ENCODE assay signal across 8 mouse cellular contexts in the genomic region with DNA sequence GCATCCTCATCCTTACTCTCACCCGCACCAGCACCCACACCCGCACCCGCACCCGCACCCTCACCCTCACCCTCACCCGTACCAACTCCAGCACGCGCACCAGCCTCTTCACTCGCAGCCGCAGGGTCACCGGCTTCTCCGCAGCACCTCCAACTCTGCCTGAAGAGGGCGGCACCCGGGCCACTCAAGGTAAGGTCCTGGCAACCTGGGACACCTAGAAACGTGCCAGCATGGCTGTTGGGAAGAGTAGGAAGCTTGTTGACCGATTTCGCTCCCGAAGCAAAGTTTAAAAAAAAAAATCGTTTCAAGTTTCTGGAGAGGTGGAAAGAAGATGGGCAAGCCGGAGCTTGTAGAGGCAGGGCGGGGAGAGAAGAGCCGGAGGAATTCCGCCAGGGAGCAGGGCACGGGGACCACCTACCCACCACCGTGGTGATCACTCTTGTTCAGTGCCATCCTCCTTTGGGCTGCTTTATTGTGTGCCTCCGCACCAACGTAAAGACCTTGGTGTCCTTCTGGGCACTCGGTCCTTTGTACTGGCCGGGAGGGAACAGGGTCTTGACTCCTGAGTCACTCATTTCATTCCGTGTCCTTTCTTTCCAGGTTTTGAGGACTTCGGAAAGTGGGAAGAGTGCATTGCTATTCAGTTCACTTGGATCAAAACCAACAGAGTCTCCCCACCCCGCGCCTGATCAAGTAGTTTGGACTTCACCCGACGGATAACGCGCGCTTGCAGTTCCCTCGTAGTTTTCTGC. TPM values are rescaled to one million over a fixed set of nuclear protein-coding genes. Genes with fewer than 3 reads are reported as not detected.
DNase-seq lines count a peak whose midpoint lies in the region; ATAC-seq and TF ChIP-seq lines count a peak whose summit lies in the region.

No protein-coding gene starts in this region.

- peaks cover 71% of the 10 kb centered on the region for H3K27me3 ChIP-seq in erythroblast, embryonic 14.5 days (ENCODE audit: control insufficient read depth)
- H3K27me3 ChIP-seq in embryonic facial prominence, embryonic 10.5 days (replicated peaks; ENCODE audit: low read depth, poor library complexity, severe bottlenecking): no peaks in the 10 kb centered on the region
- no peaks in the 10 kb centered on the region for H3K27me3 ChIP-seq in kidney, adult 2 months (replicated peaks; ENCODE audit: control insufficient read depth, insufficient read depth, low read length)
- no peaks in the 10 kb centered on the region for H3K27me3 ChIP-seq in limb, embryonic 15.5 days
- no peaks in the 10 kb centered on the region for H3K27me3 ChIP-seq in midbrain, embryonic 15.5 days (replicated peaks)

- peaks cover 25% of the 10 kb centered on the region for H3K4me1 ChIP-seq in erythroblast, embryonic 14.5 days (ENCODE audit: control insufficient read depth)
- H3K4me1 ChIP-seq in embryonic facial prominence, embryonic 10.5 days: peaks cover 60% of the 10 kb centered on the region
- H3K4me1 ChIP-seq in kidney, adult 2 months (ENCODE audit: control insufficient read depth, insufficient read depth, low read length): peaks cover 11% of the 10 kb centered on the region; the same call in 1 of the 2 replicates
- H3K4me1 ChIP-seq in limb, embryonic 15.5 days: peaks cover 33% of the 10 kb centered on the region
- peaks cover 21% of the 10 kb centered on the region for H3K4me1 ChIP-seq in midbrain, embryonic 15.5 days

- WGBS in embryonic facial prominence, embryonic 10.5 days: under 1% methylated on average over 38 of the region's 38 CpGs
- WGBS in kidney, adult 2 months: 2% methylated on average over 38 of the region's 38 CpGs
- WGBS in limb, embryonic 15.5 days: under 1% methylated on average over 38 of the region's 38 CpGs
- under 1% methylated on average over 38 of the region's 38 CpGs for WGBS in midbrain, embryonic 15.5 days

- peak overlapping the region; percentile 87 for H3K4me2 ChIP-seq in limb, embryonic 15.5 days
- H3K4me2 ChIP-seq in midbrain, embryonic 15.5 days: peak overlapping the region; percentile 79

- H3K4me3 ChIP-seq in erythroblast, embryonic 14.5 days (replicated peaks): peak overlapping the region; percentile 67
- H3K4me3 ChIP-seq in embryonic facial prominence, embryonic 10.5 days: peak overlapping the region; percentile 89
- H3K4me3 ChIP-seq in kidney, adult 2 months (ENCODE audit: insufficient read depth, low read depth, low read length): peak overlapping the region; percentile 92
- peak overlapping the region; percentile 83 for H3K4me3 ChIP-seq in limb, embryonic 15.5 days
- peak overlapping the region; percentile 84 for H3K4me3 ChIP-seq in midbrain, embryonic 15.5 days

- peak; percentile 44; the same call in 1 of the 2 replicates for TF ChIP-seq CTCF in kidney, adult 2 months (conservative IDR thresholded peaks at IDR 0.05; ENCODE audit: insufficient read depth, insufficient read length, low read depth, low read length)

- H3K9me3 ChIP-seq in erythroblast, embryonic 14.5 days (ENCODE audit: control insufficient read depth, low read length): peaks cover 5% of the 10 kb centered on the region; the same call in 1 of the 2 replicates
- no peaks in the 10 kb centered on the region for H3K9me3 ChIP-seq in embryonic facial prominence, embryonic 10.5 days
- no peaks in the 10 kb centered on the region for H3K9me3 ChIP-seq in limb, embryonic 15.5 days
- H3K9me3 ChIP-seq in midbrain, embryonic 15.5 days: no peaks in the 10 kb centered on the region

- DNase-seq in embryonic facial prominence, embryonic 10.5 days (ENCODE audit: low spot score): peak; percentile 81
- peak; percentile 42 to 51 for DNase-seq in heart, adult 9 months (ENCODE audit: low spot score in 2 of 2)
- peak; percentile 82 for DNase-seq in kidney, adult 2 months
- DNase-seq in spleen, postnatal 14 days (ENCODE audit: low spot score in 2 of 2): peak; percentile 21 to 52

- ATAC-seq in erythroblast, adult 5-6 weeks (replicated peaks; ENCODE audit: low FRiP score, poor library complexity, severe bottlenecking): no peak
- no peak for ATAC-seq in limb, embryonic 15.5 days (ENCODE audit: insufficient number of reproducible peaks, low FRiP score, low TSS enrichment, low read depth)
- no peak; the same call in 1 of the 2 replicates for ATAC-seq in midbrain, embryonic 15.5 days (replicated peaks)

- TF ChIP-seq POLR2A in kidney, adult 2 months (IDR thresholded peaks at IDR 0.05; ENCODE audit: low read depth, low read length): no peak

- H3K27ac ChIP-seq in embryonic facial prominence, embryonic 10.5 days (replicated peaks): peak overlapping the region; percentile 96
- H3K27ac ChIP-seq in kidney, adult 2 months (ENCODE audit: insufficient read depth, low read depth, low read length): peak overlapping the region; percentile 51
- peak overlapping the region; percentile 95 for H3K27ac ChIP-seq in limb, embryonic 15.5 days
- peak overlapping the region; percentile 89 for H3K27ac ChIP-seq in midbrain, embryonic 15.5 days

- no peaks in the 10 kb centered on the region for H3K36me3 ChIP-seq in erythroblast, embryonic 14.5 days (ENCODE audit: control insufficient read depth)
- no peaks in the 10 kb centered on the region for H3K36me3 ChIP-seq in embryonic facial prominence, embryonic 10.5 days (replicated peaks)
- no peaks in the 10 kb centered on the region for H3K36me3 ChIP-seq in kidney, adult 2 months (ENCODE audit: control insufficient read depth, insufficient read depth, low read length)
- no peaks in the 10 kb centered on the region for H3K36me3 ChIP-seq in limb, embryonic 15.5 days
- no peaks in the 10 kb centered on the region for H3K36me3 ChIP-seq in midbrain, embryonic 15.5 days (replicated peaks)

- H3K9ac ChIP-seq in limb, embryonic 15.5 days: peak overlapping the region; percentile 89
- H3K9ac ChIP-seq in midbrain, embryonic 15.5 days: peak overlapping the region; percentile 92

RNA-seq across cellular contexts. Expression of a gene that starts 1.6 kb away (rescaled TPM):
- 0.29 and 0.31 TPM in 2 replicates for polyA plus RNA-seq in erythroblast, embryonic 14.5 days (2012)
- 0.38 and 4.0 TPM in 2 replicates for total RNA-seq in erythroblast, adult 5-6 weeks (2015; ENCODE audit: low replicate concordance)
- 0.84 TPM in 1 of 2 replicates, not detected in the other for total RNA-seq in erythroblast, adult 5-6 weeks (2017; ENCODE audit: low replicate concordance)
- 34.0 and 38.4 TPM in 2 replicates for polyA plus RNA-seq in embryonic facial prominence, embryonic 10.5 days (2016; fragmentation: Nextera tagmentation; extraction: Ambion mirVana)
- polyA plus RNA-seq in kidney, adult 2 months (2012; rRNA removed): 7.8 and 9.5 TPM in 2 replicates
- polyA plus RNA-seq in limb, embryonic 15.5 days (2015; fragmentation: Nextera tagmentation; extraction: Ambion mirVana): 32.1 and 33.4 TPM in 2 replicates
- 35.3 and 35.8 TPM in 2 replicates for polyA plus RNA-seq in midbrain, embryonic 15.5 days (2015; fragmentation: Nextera tagmentation; extraction: Ambion mirVana)

RNA-seq across cellular contexts. Expression of a gene that starts 34.6 kb away (rescaled TPM):
- 6.3 and 8.4 TPM in 2 replicates for polyA plus RNA-seq in erythroblast, embryonic 14.5 days (2012)
- total RNA-seq in erythroblast, adult 5-6 weeks (2015; ENCODE audit: low replicate concordance): 105 and 154 TPM in 2 replicates
- total RNA-seq in erythroblast, adult 5-6 weeks (2017; ENCODE audit: low replicate concordance): 128 and 220 TPM in 2 replicates
- 367 and 371 TPM in 2 replicates for polyA plus RNA-seq in embryonic facial prominence, embryonic 10.5 days (2016; fragmentation: Nextera tagmentation; extraction: Ambion mirVana)
- polyA plus RNA-seq in kidney, adult 2 months (2012; rRNA removed): 9.9 and 18.8 TPM in 2 replicates
- 186 and 213 TPM in 2 replicates for polyA plus RNA-seq in limb, embryonic 15.5 days (2015; fragmentation: Nextera tagmentation; extraction: Ambion mirVana)
- 164 and 167 TPM in 2 replicates for polyA plus RNA-seq in midbrain, embryonic 15.5 days (2015; fragmentation: Nextera tagmentation; extraction: Ambion mirVana)
